Mouse (Mus musculus) MEL (cell line): ENCODE measurements around the gene Gpx4. TPM values are rescaled to one million over a fixed set of nuclear protein-coding genes. Genes with fewer than 3 reads are reported as not detected.
A peak's percentile ranks its signal among the peaks of the same experiment; 100 is the strongest.

Experiments used
- DNase-seq: peaks from one replicate; pipeline ENCODE4 v3.0.0; 2011; ENCODE audit warnings: low read depth, low spot score
- H3K27ac ChIP-seq: 2 replicates; pipeline ENCODE4 v1.5.1; 2012; ENCODE audit warnings: low read depth, mild to moderate bottlenecking, control low read depth, low read length, moderate library complexity; ENCODE audit not compliant: control insufficient read depth
- H3K27me3 ChIP-seq, 2 experiments: fragments of 150-350 bp in 1 of 2; sonication (generic) in 1 of 2; 2 replicates each; pipeline ENCODE4 v1.6.1; 2012; ENCODE audit warnings: low read length in 2 of 2, mild to moderate bottlenecking in 2 of 2, improper control_type of control experiment in 1 of 2, moderate library complexity in 1 of 2; ENCODE audit not compliant: insufficient read depth in 2 of 2, control insufficient read depth in 1 of 2
- H3K36me3 ChIP-seq, 2 experiments: 2 replicates each; pipeline ENCODE4 v1.6.1; 2012 to 2014; ENCODE audit warnings: low read length in 2 of 2, improper control_type of control experiment in 1 of 2, inconsistent platforms in 1 of 2, mild to moderate bottlenecking in 1 of 2; ENCODE audit not compliant: insufficient read depth in 2 of 2, control insufficient read depth in 1 of 2
- H3K4me1 ChIP-seq, 2 experiments: fragments of 150-350 bp in 1 of 2; sonication (generic) in 1 of 2; 2 replicates each; pipeline ENCODE4 v1.6.1; 2012; ENCODE audit warnings: low read length in 2 of 2, improper control_type of control experiment in 1 of 2, mild to moderate bottlenecking in 1 of 2; ENCODE audit not compliant: insufficient read depth in 2 of 2, control insufficient read depth in 1 of 2
- H3K4me3 ChIP-seq, 2 experiments: fragments of 150-350 bp in 1 of 2; sonication (generic) in 1 of 2; 2 replicates each; pipeline ENCODE4 v1.5.1; 2012; ENCODE audit warnings: low read depth in 2 of 2, low read length in 2 of 2, mild to moderate bottlenecking in 2 of 2, moderate library complexity in 2 of 2, control low read depth in 1 of 2, improper control_type of control experiment in 1 of 2; ENCODE audit not compliant: control insufficient read depth in 1 of 2, insufficient read depth in 1 of 2
- H3K79me2 ChIP-seq: 2 replicates; pipeline ENCODE4 v1.6.1; 2012; ENCODE audit warnings: mild to moderate bottlenecking, low read length, moderate library complexity; ENCODE audit not compliant: control insufficient read depth, poor library complexity, insufficient read depth
- H3K9ac ChIP-seq: 2 replicates; pipeline ENCODE4 v1.6.1; 2012; ENCODE audit warnings: low read depth, mild to moderate bottlenecking, control low read depth, low read length, moderate library complexity; ENCODE audit not compliant: control insufficient read depth, poor library complexity, severe bottlenecking
- H3K9me3 ChIP-seq: fragments of 150-350 bp; sonication (generic); replicated peaks from 2 replicates; pipeline ENCODE4 v1.6.1; 2012; ENCODE audit warnings: mild to moderate bottlenecking, low read length, improper control_type of control experiment, moderate library complexity; ENCODE audit not compliant: insufficient read depth
- CHD1 ChIP-seq: IDR thresholded peaks from 2 replicates; pipeline ENCODE4 v1.6.1; 2012; ENCODE audit warnings: low read depth, mild to moderate bottlenecking, inconsistent platforms, low read length, improper control_type of control experiment
- CHD2 ChIP-seq: IDR thresholded peaks from 2 replicates; pipeline ENCODE4 v1.6.1; 2011; ENCODE audit warnings: low read length, improper control_type of control experiment
- EP300 ChIP-seq, 2 experiments: IDR thresholded peaks; 2 replicates each; pipeline ENCODE4 v1.6.1; 2011; ENCODE audit warnings: improper control_type of control experiment in 2 of 2, low read length in 2 of 2, low read depth in 1 of 2, mild to moderate bottlenecking in 1 of 2
- JUND ChIP-seq: IDR thresholded peaks from 2 replicates; pipeline ENCODE4 v1.6.1; 2011; ENCODE audit warnings: low read depth, mild to moderate bottlenecking, improper control_type of control experiment, low read length
- MAFK ChIP-seq: IDR thresholded peaks from 2 replicates; pipeline ENCODE4 v1.6.1; 2011; ENCODE audit warnings: low read depth, mild to moderate bottlenecking, low read length, improper control_type of control experiment, borderline replicate concordance
- MAZ ChIP-seq: IDR thresholded peaks from 2 replicates; pipeline ENCODE4 v1.6.1; 2012; ENCODE audit warnings: low read depth, mild to moderate bottlenecking, inconsistent platforms, low read length, improper control_type of control experiment
- POLR2A ChIP-seq, 2 experiments: IDR thresholded peaks; 2 replicates each; pipeline ENCODE4 v1.6.1; 2011 to 2012; ENCODE audit warnings: low read length in 2 of 2, mild to moderate bottlenecking in 2 of 2, control low read depth in 1 of 2, improper control_type of control experiment in 1 of 2, low read depth in 1 of 2, moderate library complexity in 1 of 2; ENCODE audit not compliant: control insufficient read depth in 1 of 2, insufficient read depth in 1 of 2, poor library complexity in 1 of 2
- POLR2AphosphoS5 ChIP-seq: IDR thresholded peaks from 2 replicates; pipeline ENCODE4 v1.6.1; 2012; ENCODE audit warnings: low read depth, borderline replicate concordance, mild to moderate bottlenecking, inconsistent platforms, low read length, moderate library complexity, mixed read lengths
- RAD21 ChIP-seq: IDR thresholded peaks from 2 replicates; pipeline ENCODE4 v1.6.1; 2011; ENCODE audit warnings: mild to moderate bottlenecking, low read depth, low read length, improper control_type of control experiment
- RCOR1 ChIP-seq: IDR thresholded peaks from 2 replicates; pipeline ENCODE4 v1.6.1; 2012; ENCODE audit warnings: low read depth, mild to moderate bottlenecking, inconsistent platforms, low read length, improper control_type of control experiment
- SIN3A ChIP-seq: IDR thresholded peaks from 2 replicates; pipeline ENCODE4 v1.6.1; 2012; ENCODE audit warnings: low read length, improper control_type of control experiment, inconsistent platforms
- TAL1 ChIP-seq: IDR thresholded peaks from 2 replicates; pipeline ENCODE4 v1.6.1; 2012; ENCODE audit warnings: mild to moderate bottlenecking, inconsistent platforms, low read length, moderate library complexity, mixed read lengths
- USF1 ChIP-seq: IDR thresholded peaks from 2 replicates; pipeline ENCODE4 v1.6.1; 2014; ENCODE audit warnings: low read depth, mild to moderate bottlenecking, inconsistent platforms, low read length, improper control_type of control experiment, moderate library complexity
- USF2 ChIP-seq, 2 experiments: IDR thresholded peaks; 2 replicates each; pipeline ENCODE4 v1.6.1; 2011 to 2012; ENCODE audit warnings: improper control_type of control experiment in 2 of 2, low read length in 2 of 2, borderline replicate concordance in 1 of 2, inconsistent platforms in 1 of 2, low read depth in 1 of 2, mild to moderate bottlenecking in 1 of 2; ENCODE audit not compliant: insufficient read depth in 1 of 2
- ZMIZ1 ChIP-seq: IDR thresholded peaks from 2 replicates; pipeline ENCODE4 v1.6.1; 2012; ENCODE audit warnings: low read depth, mild to moderate bottlenecking, inconsistent platforms, low read length, improper control_type of control experiment, moderate library complexity
- polyA plus RNA-seq, 2 experiments: library from polyadenylated mRNA; stranded (reverse) in 1 of 2; unstranded in 1 of 2; fragments of >175 nt in 1 of 2; fragments of >200 nt in 1 of 2; gene quantifications; 2 replicates each; pipeline versions ENCODE4 v1.2.1 to v1.2.4; 2012; ENCODE audit warnings: low replicate concordance in 2 of 2, low read depth in 1 of 2; ENCODE audit not compliant: insufficient read length in 2 of 2, insufficient read depth in 1 of 2, missing spikeins in 1 of 2
- total RNA-seq: library from RNA; depleted of rRNA; stranded (reverse); fragments of 300-350 nt; gene quantifications from 2 replicates; pipeline ENCODE4 v1.2.3, GENCODE M21; 2012

Gpx4 gene
- total and polyA plus RNA-seq, 3 experiments: 508 to 536 TPM; not detected in 1

DNA sequence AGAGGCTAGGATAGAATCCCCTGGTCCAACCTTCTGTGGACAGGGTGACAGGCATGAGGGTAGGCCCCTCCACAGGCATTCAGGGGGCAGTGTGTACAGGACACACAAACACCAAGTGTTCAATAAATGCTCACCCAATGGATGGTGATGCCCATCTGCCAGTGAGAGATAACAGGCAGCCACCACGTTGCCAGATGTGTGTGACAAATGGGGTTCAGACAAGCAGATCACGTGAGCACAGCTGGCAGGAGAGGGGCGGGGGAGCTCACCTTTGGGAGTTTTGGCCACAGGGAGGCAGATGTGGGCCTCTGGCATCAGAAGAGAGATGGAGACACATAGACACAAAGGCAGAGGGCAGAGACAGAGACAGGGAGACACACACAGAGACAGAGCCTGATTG is 34.1 kb downstream of the Gpx4 start:
- no peaks in the 10 kb centered on the region for H3K9me3 ChIP-seq
- H3K4me1 ChIP-seq: peaks cover 0 to 10% of the 10 kb centered on the region in 2 experiments; a peak in 2 of 4 replicates
- no peaks in the 10 kb centered on the region for H3K79me2 ChIP-seq
- H3K36me3 ChIP-seq: peaks cover 3 to 6% of the 10 kb centered on the region in 2 experiments; a peak in 3 of 4 replicates
- TF ChIP-seq POLR2AphosphoS5: no peak
- no peak for TF ChIP-seq USF2 (IDR thresholded peaks at IDR 0.05; ENCODE audit: borderline replicate concordance in 1 of 2, insufficient read depth in 1 of 2, low read depth in 1 of 2, low read length in 2 of 2)
- TF ChIP-seq USF1: peak; percentile 37; the same call in 1 of the 2 replicates
- TF ChIP-seq CHD2: no peak
- 0 out of 4 replicates have a peak, but pooled peaks of 1 of the 2 experiments have one; percentile 7 for TF ChIP-seq EP300 (IDR thresholded peaks at IDR 0.05; ENCODE audit: low read depth in 1 of 2, low read length in 2 of 2)
- TF ChIP-seq TAL1: peak; percentile 61
- TF ChIP-seq MAFK: no peak
- TF ChIP-seq CHD1: no peak
- no peaks in the 10 kb centered on the region for H3K27me3 ChIP-seq
- no peak overlapping the region for H3K4me3 ChIP-seq
- no peak overlapping the region for H3K27ac ChIP-seq
- H3K9ac ChIP-seq: no peak overlapping the region
- DNase-seq: no peak

DNA sequence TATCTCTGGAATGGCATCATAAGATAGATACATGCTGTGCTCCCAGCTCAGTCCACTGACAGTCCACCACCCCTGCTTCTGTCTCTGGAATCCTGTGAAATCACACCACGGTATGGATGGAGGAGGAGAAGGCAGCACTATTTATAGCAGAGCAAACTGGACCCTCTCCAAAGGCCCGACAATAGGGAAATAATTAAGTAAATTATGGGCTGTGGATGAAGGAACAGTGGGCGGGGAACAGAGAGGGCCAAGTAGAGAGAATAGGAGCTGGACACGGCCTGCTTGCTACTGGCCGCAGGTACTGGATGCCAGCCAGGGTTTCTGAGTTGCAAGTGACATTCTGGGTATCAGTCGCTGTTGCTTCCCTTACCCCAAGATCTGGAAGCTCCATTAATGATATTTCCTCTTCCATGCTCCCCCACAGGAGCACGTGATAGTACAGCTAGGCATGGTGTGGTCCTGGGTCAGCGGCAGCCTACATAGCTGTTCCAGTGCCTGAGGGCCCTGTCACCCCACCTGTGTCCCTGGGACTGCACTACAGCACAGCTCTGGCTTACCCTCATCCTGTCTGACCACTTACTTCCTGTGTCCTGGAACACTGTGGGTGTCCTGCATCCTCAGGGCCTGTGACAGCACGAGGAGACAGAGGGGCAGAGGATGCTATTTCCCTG is 38.0 kb downstream of the Gpx4 start:
- H3K27ac ChIP-seq: no peak overlapping the region
- TF ChIP-seq POLR2A (IDR thresholded peaks at IDR 0.05; ENCODE audit: control insufficient read depth in 1 of 2, insufficient read depth in 1 of 2, low read depth in 1 of 2, low read length in 2 of 2, poor library complexity in 1 of 2): no peak
- no peak for TF ChIP-seq ZMIZ1
- no peak for TF ChIP-seq JUND
- no peak for TF ChIP-seq CHD1
- no peak for TF ChIP-seq MAZ
- TF ChIP-seq MAFK: no peak
- no peak for TF ChIP-seq RAD21
- no peak for TF ChIP-seq RCOR1
- TF ChIP-seq SIN3A: no peak
- no peaks in the 10 kb centered on the region; the same call in 1 of the 2 replicates for H3K79me2 ChIP-seq
- DNase-seq: no peak
- H3K4me3 ChIP-seq: no peak overlapping the region
- H3K36me3 ChIP-seq: peaks cover 3 to 6% of the 10 kb centered on the region in 2 experiments; a peak in 3 of 4 replicates
- H3K27me3 ChIP-seq: no peaks in the 10 kb centered on the region
- no peak overlapping the region for H3K9ac ChIP-seq
- H3K9me3 ChIP-seq: no peaks in the 10 kb centered on the region
- H3K4me1 ChIP-seq: peaks cover 0 to 10% of the 10 kb centered on the region in 2 experiments; a peak in 2 of 4 replicates
